Mouse (Mus musculus) spleen, adult 2 months (tissue): Measurements from ENCODE around the gene Rad1.

Source experiments
- CTCF ChIP-seq: fragments of 200-500 bp; IDR thresholded peaks from 2 replicates; pipeline ENCODE4 v1.5.1; 2011; ENCODE audit warnings: mild to moderate bottlenecking, inconsistent platforms; ENCODE audit not compliant: insufficient read depth, insufficient read length, insufficient replicate concordance; ENCODE audit errors: extremely low read depth
- POLR2A ChIP-seq: fragments of 200-500 bp; IDR thresholded peaks from 2 replicates; pipeline ENCODE4 v1.6.1; 2011; ENCODE audit warnings: low read depth, low read length, inconsistent platforms

GRCm38 (mm10) chr15:10495944-10496343, 10.1 kb downstream of the Rad1 start:
- TF ChIP-seq CTCF (no peak), POLR2A (no peak)
